Mouse (Mus musculus) kidney, adult 2 months (tissue): ENCODE results near the gene Krt9. TPM values are rescaled to one million over a fixed set of nuclear protein-coding genes. Genes with fewer than 3 reads are reported as not detected.
"Not testable (repeated sequence)": the region's sequence is repeated elsewhere in the genome, so short reads cannot be mapped to it uniquely, and the experiment has no call there.

ENCODE experiments used
- DNase-seq: peaks from one replicate; pipeline ENCODE4 v3.0.0; 2021
- H3K27ac ChIP-seq: fragments of 200-500 bp; 2 replicates; pipeline ENCODE4 v1.5.1; 2012; ENCODE audit warnings: low read depth, low read length, control low read depth, inconsistent platforms; ENCODE audit not compliant: insufficient read depth
- H3K27me3 ChIP-seq: fragments of 200-500 bp; replicated peaks from 2 replicates; pipeline ENCODE4 v1.6.1; 2012; ENCODE audit warnings: mild to moderate bottlenecking, moderate library complexity, low read length, inconsistent platforms; ENCODE audit not compliant: control insufficient read depth, insufficient read depth
- H3K36me3 ChIP-seq: fragments of 200-500 bp; 2 replicates; pipeline ENCODE4 v1.6.1; 2012; ENCODE audit warnings: mild to moderate bottlenecking, moderate library complexity, low read length, inconsistent platforms; ENCODE audit not compliant: control insufficient read depth, insufficient read depth
- H3K4me1 ChIP-seq: fragments of 200-500 bp; 2 replicates; pipeline ENCODE4 v1.6.1; 2011; ENCODE audit warnings: low read length; ENCODE audit not compliant: control insufficient read depth, insufficient read depth
- H3K4me3 ChIP-seq: fragments of 200-500 bp; 2 replicates; pipeline ENCODE4 v1.5.1; 2011; ENCODE audit warnings: mild to moderate bottlenecking, low read depth, low read length, control low read depth; ENCODE audit not compliant: insufficient read depth
- CTCF ChIP-seq: fragments of 200-500 bp; conservative IDR thresholded peaks from 2 replicates; pipeline ENCODE4 v1.5.1; 2011; ENCODE audit warnings: low read depth, mild to moderate bottlenecking, control low read depth, low read length, moderate library complexity, mixed read lengths; ENCODE audit not compliant: insufficient read depth, insufficient read length
- POLR2A ChIP-seq: fragments of 200-500 bp; IDR thresholded peaks from one replicate; pipeline ENCODE4 v1.6.1; 2011; ENCODE audit warnings: low read depth, low read length, control low read depth
- WGBS: fragments of 180-500 bp; shearing (Covaris S2); methylation state at CpG from one replicate; pipeline ENCODE4 v1.1.7; 2018; 5-methylcytosine and 5-hydroxymethylcytosine counted together
- polyA plus RNA-seq: library from polyadenylated mRNA; depleted of rRNA; stranded (reverse); fragments of >200 nt; gene quantifications from 2 replicates; pipeline ENCODE4 v1.2.3, GENCODE M21; 2012; rRNA removed

Krt9 gene
- not detected in 2 replicates for polyA plus RNA-seq

DNA sequence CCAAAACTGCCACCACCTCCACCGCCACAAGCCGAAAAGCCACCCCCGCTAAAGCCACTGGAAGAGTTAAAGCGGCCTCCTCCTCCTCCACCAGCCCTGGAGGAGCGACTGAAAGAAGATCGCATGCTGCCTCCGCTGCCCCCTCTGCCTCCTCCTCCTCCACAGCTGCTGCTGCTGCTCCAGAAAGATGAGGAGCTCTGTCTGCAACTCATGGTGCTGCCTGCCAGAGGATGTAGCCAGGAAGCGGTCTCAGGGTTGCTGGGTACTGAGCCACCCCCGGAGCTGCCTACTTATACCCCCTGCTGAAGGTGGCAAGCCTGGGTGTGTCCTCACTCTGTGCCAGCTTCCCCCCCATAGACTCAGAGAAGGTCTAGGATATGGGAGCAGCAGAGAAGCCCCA lies at the start of gene Krt9:
TSS of gene Krt9 (minus strand) at position 255 of the 400 bp plus-strand sequence.
- Histone ChIP-seq H3K27me3 (no peaks in the 10 kb centered on the region), H3K36me3 (no peaks in the 10 kb centered on the region), H3K4me1 (no peaks in the 10 kb centered on the region), H3K27ac (no peak within 1 kb of the TSS), H3K4me3 (no peak within 1 kb of the TSS)
- 12% methylated on average over 9 of the region's 9 CpGs for WGBS
- DNase-seq: no peak
- no peak for TF ChIP-seq CTCF
- TF ChIP-seq POLR2A: no peak

- not testable (repeated sequence) for H3K27ac ChIP-seq, H3K36me3 ChIP-seq, H3K4me1 ChIP-seq, H3K27me3 ChIP-seq, DNase-seq, H3K4me3 ChIP-seq
- WGBS: 88% methylated on average over 4 of the region's 4 CpGs
Observed at GRCm38 (mm10) chr11:100240272-100240671, 47.2 kb upstream of the Krt9 start.

DNA sequence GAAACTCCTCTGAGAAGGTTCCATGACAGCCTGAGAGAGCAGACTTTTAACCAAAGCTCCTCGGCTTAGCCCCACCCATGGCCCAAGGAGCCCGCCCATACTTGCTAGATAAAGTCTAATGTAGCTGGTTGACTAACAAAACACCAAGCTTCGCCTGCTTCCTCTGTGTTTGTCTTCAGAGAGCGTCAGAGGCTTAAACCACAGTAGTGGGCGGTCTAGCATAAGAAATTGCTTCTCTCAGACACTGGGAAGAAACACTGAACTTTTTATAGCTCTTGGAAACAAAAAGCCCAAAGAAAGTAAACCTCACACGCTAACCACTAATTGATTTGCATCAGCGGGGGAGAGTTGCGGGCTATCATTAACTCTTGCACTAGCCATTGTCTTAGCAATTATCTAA lies 28.7 kb upstream of the Krt9 start:
- WGBS: 49% methylated on average over 8 of the region's 8 CpGs
- Histone ChIP-seq H3K36me3 (no peaks in the 10 kb centered on the region), H3K27me3 (no peaks in the 10 kb centered on the region), H3K4me3 (no peak overlapping the region), H3K27ac (no peak overlapping the region), H3K4me1 (no peaks in the 10 kb centered on the region)
- no peak for DNase-seq
- TF ChIP-seq CTCF (no peak), POLR2A (no peak)

DNA sequence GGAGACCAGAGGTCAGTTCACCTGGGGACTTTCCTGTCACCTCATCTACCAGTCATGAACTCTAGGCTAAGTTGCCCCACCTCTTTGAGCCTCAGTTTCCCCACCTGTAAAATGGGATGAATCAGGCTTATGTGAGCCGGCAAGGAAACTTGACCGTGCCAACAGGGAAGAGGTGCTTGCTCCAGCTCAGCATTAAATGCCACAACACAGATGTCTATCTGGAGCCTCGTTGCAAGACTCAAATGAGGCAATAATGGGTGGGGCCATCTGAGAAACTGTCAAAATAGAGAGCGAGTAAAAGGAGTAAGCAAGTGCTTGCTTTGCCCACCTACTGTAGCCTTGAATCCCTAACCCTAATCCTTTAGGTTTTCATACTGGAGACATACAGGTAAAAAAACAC lies 26.3 kb upstream of the Krt9 start:
- WGBS: 89% methylated on average over 4 of the region's 4 CpGs
- H3K4me1 ChIP-seq: no peaks in the 10 kb centered on the region
- no peaks in the 10 kb centered on the region for H3K36me3 ChIP-seq
- H3K4me3 ChIP-seq: no peak overlapping the region
- DNase-seq: no peak
- TF ChIP-seq POLR2A: no peak
- no peak for TF ChIP-seq CTCF
- no peak overlapping the region for H3K27ac ChIP-seq
- H3K27me3 ChIP-seq: no peaks in the 10 kb centered on the region

DNA sequence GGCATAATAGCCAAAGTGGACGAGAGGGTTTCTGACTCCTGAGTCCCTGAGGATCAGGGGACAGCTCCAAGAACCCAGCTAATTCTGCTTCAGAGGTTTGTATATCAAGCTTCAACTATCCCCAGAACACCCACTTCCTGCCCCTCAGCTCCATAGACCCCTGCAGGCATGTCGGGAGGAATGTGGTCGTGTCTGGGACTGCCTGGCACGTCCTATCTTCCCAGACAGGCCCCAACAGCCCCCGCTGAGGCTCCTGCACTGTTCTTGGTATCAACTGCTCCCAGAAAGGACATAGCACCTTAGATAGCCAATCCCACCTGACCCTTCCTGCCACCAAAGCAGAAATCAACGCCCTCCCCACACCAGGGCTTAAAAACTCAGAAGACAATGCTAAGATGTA lies 15.5 kb upstream of the Krt9 start:
- no peak overlapping the region for H3K4me3 ChIP-seq
- no peaks in the 10 kb centered on the region for H3K4me1 ChIP-seq
- no peak for TF ChIP-seq CTCF
- no peak for TF ChIP-seq POLR2A
- DNase-seq: no peak
- no peak overlapping the region for H3K27ac ChIP-seq
- H3K36me3 ChIP-seq: no peaks in the 10 kb centered on the region
- 44% methylated on average over 6 of the region's 6 CpGs for WGBS
- H3K27me3 ChIP-seq: no peaks in the 10 kb centered on the region

- no peak within 1 kb of the TSS for H3K4me3 ChIP-seq
- H3K27me3 ChIP-seq: no peaks in the 10 kb centered on the region
- no peaks in the 10 kb centered on the region for H3K4me1 ChIP-seq
- no peak for DNase-seq
- no peak within 1 kb of the TSS for H3K27ac ChIP-seq
- TF ChIP-seq POLR2A: no peak
- no peak for TF ChIP-seq CTCF
- 78% methylated on average over 8 of the region's 8 CpGs for WGBS
- H3K36me3 ChIP-seq: no peaks in the 10 kb centered on the region
Observed at GRCm38 (mm10) chr11:100207498-100207897, 14.5 kb upstream of the Krt9 start, which contains the start of gene Krt14. TSS of gene Krt14 (minus strand) at chr11:100207548.

GRCm38 (mm10) chr11:100203448-100203847 lies 10.4 kb upstream of the Krt9 start:
- H3K4me1 ChIP-seq: no peaks in the 10 kb centered on the region
- H3K36me3 ChIP-seq: no peaks in the 10 kb centered on the region
- TF ChIP-seq CTCF (no peak), POLR2A (no peak)
- H3K27ac ChIP-seq: no peak overlapping the region
- no peaks in the 10 kb centered on the region for H3K27me3 ChIP-seq
- peak; percentile 6 for DNase-seq
- WGBS: 14% methylated on average over 6 of the region's 6 CpGs
- H3K4me3 ChIP-seq: no peak overlapping the region

GRCm38 (mm10) chr11:100202906-100203305 lies 9.9 kb upstream of the Krt9 start:
- H3K36me3 ChIP-seq: no peaks in the 10 kb centered on the region
- H3K27me3 ChIP-seq: no peaks in the 10 kb centered on the region
- 83% methylated on average over 4 of the region's 4 CpGs for WGBS
- no peak overlapping the region for H3K27ac ChIP-seq
- no peaks in the 10 kb centered on the region for H3K4me1 ChIP-seq
- TF ChIP-seq CTCF (no peak), POLR2A (no peak)
- DNase-seq: no peak
- H3K4me3 ChIP-seq: no peak overlapping the region
